Mouse (Mus musculus): Measurements from ENCODE around the gene Ly6g6f. TPM values are rescaled to one million over a fixed set of nuclear protein-coding genes. Genes with fewer than 3 reads are reported as not detected.
A peak's percentile ranks its signal among the peaks of the same experiment; 100 is the strongest.

The Ly6g6f gene
- total and polyA plus RNA-seq, 3 experiments = 0.88 to 3.0 TPM; not detected in 1

DNA sequence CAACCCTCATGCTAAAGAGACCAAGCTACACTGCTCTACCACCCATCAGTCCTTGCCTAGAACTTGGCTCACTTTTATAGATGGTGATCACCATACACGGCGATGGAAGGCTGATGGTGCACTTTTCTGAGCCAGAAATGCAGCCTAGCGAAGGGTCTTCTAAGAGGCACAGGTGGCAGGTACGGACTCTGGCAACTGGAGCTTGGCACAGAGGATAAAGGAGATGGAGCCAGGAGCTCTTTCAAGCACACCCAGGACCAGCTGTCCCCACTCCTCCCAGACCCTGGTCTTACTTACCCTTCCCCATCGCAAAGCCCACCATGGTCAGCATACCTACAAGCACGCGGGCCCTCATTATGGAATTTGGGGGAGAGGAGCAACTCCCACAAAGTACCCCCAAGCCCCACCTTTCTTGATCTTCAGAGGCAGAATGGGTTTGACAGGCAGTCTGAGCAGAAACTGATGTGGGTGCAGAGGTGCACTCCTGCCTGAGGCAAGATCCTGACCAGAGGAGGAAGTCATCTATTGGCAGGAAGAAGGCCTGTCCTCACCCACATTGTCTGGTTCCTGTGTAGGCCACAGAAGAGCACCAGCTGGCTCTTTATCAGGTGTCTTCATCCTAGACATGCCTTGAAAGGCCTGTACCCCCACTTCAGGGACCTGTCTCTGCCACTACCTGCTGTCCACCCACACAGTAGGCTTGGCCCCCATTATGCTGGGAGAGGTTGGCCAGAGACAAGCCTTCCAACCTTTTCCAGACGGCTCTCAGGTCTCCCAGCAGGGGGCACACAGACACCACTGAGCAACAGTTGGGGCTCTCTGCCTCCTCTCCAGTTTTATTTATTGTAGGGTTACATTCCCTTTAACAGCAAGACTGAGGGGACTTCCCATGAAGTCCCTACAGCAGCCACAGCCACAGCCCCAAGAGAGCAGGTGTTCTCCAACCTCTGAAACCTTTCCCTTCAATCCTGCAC lies 29.9 kb upstream of the Ly6g6f start, which contains the start of gene Ly6g5b (continued):
- no peak for TF ChIP-seq NRF1 (IDR thresholded peaks at IDR 0.05; ENCODE audit: insufficient read depth, low read depth, low read length, poor library complexity, severe bottlenecking)
- no peak for TF ChIP-seq POLR2AphosphoS2 (IDR thresholded peaks at IDR 0.05; ENCODE audit: low read length)
- TF ChIP-seq USF1 (IDR thresholded peaks at IDR 0.05; ENCODE audit: low read depth, low read length) = no peak
- TF ChIP-seq ELF1 (IDR thresholded peaks at IDR 0.05; ENCODE audit: low read depth, low read length) = no peak
- TF ChIP-seq E2F4 (IDR thresholded peaks at IDR 0.05; ENCODE audit: borderline replicate concordance, low read depth, low read length) = no peak
- TF ChIP-seq MAZ (IDR thresholded peaks at IDR 0.05; ENCODE audit: low read depth, low read length) = no peak
- no peak for TF ChIP-seq TBP (IDR thresholded peaks at IDR 0.05; ENCODE audit: low read depth, low read length)
- TF ChIP-seq SMC3 (IDR thresholded peaks at IDR 0.05; ENCODE audit: low read depth, low read length) = peak; percentile 41; the same call in 1 of the 2 replicates
- no peak for TF ChIP-seq GABPA (IDR thresholded peaks at IDR 0.05; ENCODE audit: low read depth, low read length)
- TF ChIP-seq TAL1 (IDR thresholded peaks at IDR 0.05; ENCODE audit: low read length) = no peak
- TF ChIP-seq KAT2A (conservative IDR thresholded peaks at IDR 0.05; ENCODE audit: low read depth, low read length) = no peak
- no peak for TF ChIP-seq RCOR1 (IDR thresholded peaks at IDR 0.05; ENCODE audit: low read depth, low read length)
- no peak for TF ChIP-seq HCFC1 (IDR thresholded peaks at IDR 0.05; ENCODE audit: low read depth, low read length)
- TF ChIP-seq SIN3A (IDR thresholded peaks at IDR 0.05; ENCODE audit: low read length) = 0 out of 2 replicates have a peak, but pooled peaks have one; percentile 47
- no peak for TF ChIP-seq MXI1 (IDR thresholded peaks at IDR 0.05; ENCODE audit: low read depth, low read length)
- TF ChIP-seq ZNF384 (IDR thresholded peaks at IDR 0.05; ENCODE audit: low read depth, low read length) = no peak
- no peak for TF ChIP-seq GATA1 (IDR thresholded peaks at IDR 0.05; ENCODE audit: low read depth, low read length)
- no peak for TF ChIP-seq NELFE (IDR thresholded peaks at IDR 0.05; ENCODE audit: low read depth, low read length)
- TF ChIP-seq MAX (IDR thresholded peaks at IDR 0.05; ENCODE audit: low read length) = no peak
- no peak for TF ChIP-seq ZMIZ1 (IDR thresholded peaks at IDR 0.05; ENCODE audit: low read depth, low read length)
- 0 out of 4 replicates have a peak, but pooled peaks of 1 of the 2 experiments have one; percentile 40 for TF ChIP-seq POLR2A (IDR thresholded peaks at IDR 0.05; ENCODE audit: control insufficient read depth in 1 of 2, insufficient read depth in 1 of 2, low read depth in 1 of 2, low read length in 2 of 2, poor library complexity in 1 of 2)

DNA sequence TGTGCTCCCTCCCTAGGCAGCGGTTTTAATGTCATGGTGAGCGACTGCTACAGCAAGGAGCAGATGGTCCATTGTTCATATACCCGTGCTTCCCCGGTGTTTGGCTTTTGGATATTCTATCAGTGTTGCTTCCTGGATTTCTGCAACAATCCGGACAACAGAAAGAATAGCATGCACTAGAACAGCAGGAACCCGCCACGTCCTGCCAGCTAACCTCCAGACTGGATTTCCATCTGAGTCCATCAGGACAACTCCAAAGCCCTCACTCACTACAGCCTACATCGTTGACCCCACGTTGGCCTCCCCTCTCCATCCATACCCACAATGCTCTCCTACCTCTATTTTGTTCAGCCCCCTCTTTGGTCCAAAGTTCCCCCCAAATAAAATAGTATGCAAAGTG lies 26.4 kb upstream of the Ly6g6f start:
- Histone ChIP-seq H3K4me1 (ENCODE audit: control insufficient read depth in 1 of 2, insufficient read depth in 2 of 2, low read length in 2 of 2) (peaks cover 0 to 9% of the 10 kb centered on the region in 2 experiments; a peak in 2 of 4 replicates), H3K79me2 (ENCODE audit: control insufficient read depth, insufficient read depth, low read length, poor library complexity) (no peaks in the 10 kb centered on the region), H3K4me3 (ENCODE audit: control insufficient read depth in 1 of 2, insufficient read depth in 1 of 2, low read depth in 2 of 2, low read length in 2 of 2) (no peak overlapping the region), H3K27me3 (ENCODE audit: control insufficient read depth in 1 of 2, insufficient read depth in 2 of 2, low read length in 2 of 2) (no peaks in the 10 kb centered on the region), H3K9me3 (replicated peaks; ENCODE audit: insufficient read depth, low read length) (no peaks in the 10 kb centered on the region), H3K9ac (ENCODE audit: control insufficient read depth, low read depth, low read length, poor library complexity, severe bottlenecking) (no peak overlapping the region), H3K36me3 (ENCODE audit: control insufficient read depth in 1 of 2, insufficient read depth in 2 of 2, low read length in 2 of 2) (peaks cover 0 to 6% of the 10 kb centered on the region in 2 experiments; a peak in 2 of 4 replicates), H3K27ac (ENCODE audit: control insufficient read depth, low read depth, low read length) (no peak overlapping the region)
- DNase-seq (ENCODE audit: low read depth, low spot score) = no peak
- TF ChIP-seq POLR2AphosphoS5 (IDR thresholded peaks at IDR 0.05; ENCODE audit: borderline replicate concordance, low read depth, low read length) (no peak), NELFE (IDR thresholded peaks at IDR 0.05; ENCODE audit: low read depth, low read length) (no peak), SMC3 (IDR thresholded peaks at IDR 0.05; ENCODE audit: low read depth, low read length) (no peak), JUND (IDR thresholded peaks at IDR 0.05; ENCODE audit: low read depth, low read length) (no peak), ELF1 (IDR thresholded peaks at IDR 0.05; ENCODE audit: low read depth, low read length) (no peak), ZNF384 (IDR thresholded peaks at IDR 0.05; ENCODE audit: low read depth, low read length) (no peak), MAX (IDR thresholded peaks at IDR 0.05; ENCODE audit: low read length) (no peak), SIN3A (IDR thresholded peaks at IDR 0.05; ENCODE audit: low read length) (no peak), CHD1 (IDR thresholded peaks at IDR 0.05; ENCODE audit: low read depth, low read length) (no peak), EP300 (IDR thresholded peaks at IDR 0.05; ENCODE audit: low read depth in 1 of 2, low read length in 2 of 2) (no peak), KAT2A (conservative IDR thresholded peaks at IDR 0.05; ENCODE audit: low read depth, low read length) (no peak), ZKSCAN1 (IDR thresholded peaks at IDR 0.05; ENCODE audit: low read depth, low read length) (no peak), ZC3H11A (IDR thresholded peaks at IDR 0.05; ENCODE audit: low read depth, low read length) (no peak), TBP (IDR thresholded peaks at IDR 0.05; ENCODE audit: low read depth, low read length) (no peak), HCFC1 (IDR thresholded peaks at IDR 0.05; ENCODE audit: low read depth, low read length) (no peak), ETS1 (IDR thresholded peaks at IDR 0.05; ENCODE audit: low read depth, low read length) (no peak), MAFK (IDR thresholded peaks at IDR 0.05; ENCODE audit: borderline replicate concordance, low read depth, low read length) (no peak), POLR2AphosphoS2 (IDR thresholded peaks at IDR 0.05; ENCODE audit: low read length) (no peak), POLR2A (IDR thresholded peaks at IDR 0.05; ENCODE audit: control insufficient read depth in 1 of 2, insufficient read depth in 1 of 2, low read depth in 1 of 2, low read length in 2 of 2, poor library complexity in 1 of 2) (no peak)
